Mouse (Mus musculus): Measurements from ENCODE around the gene Sox5. TPM values are rescaled to one million over a fixed set of nuclear protein-coding genes. Genes with fewer than 3 reads are reported as not detected.

Gene Sox5
- polyA plus RNA-seq, 1 experiment: 0.81 TPM

- H3K36me3 ChIP-seq (ENCODE audit: control insufficient read depth, insufficient read depth, low read length): no peaks in the 10 kb centered on the region
- WGBS: 86% methylated on average over 3 of the region's 3 CpGs
- no peak overlapping the region for H3K4me3 ChIP-seq (ENCODE audit: control insufficient read depth, insufficient read depth, low read length)
- no peak for TF ChIP-seq POLR2A (IDR thresholded peaks at IDR 0.05; ENCODE audit: control insufficient read depth, extremely low read depth, insufficient read depth, low read length, poor library complexity)
- no peak for TF ChIP-seq CTCF (IDR thresholded peaks at IDR 0.05; ENCODE audit: borderline replicate concordance, control insufficient read depth, extremely low read depth, insufficient read depth, low read length, poor library complexity)
- H3K27me3 ChIP-seq (ENCODE audit: control insufficient read depth, insufficient read depth, low read length): no peaks in the 10 kb centered on the region
- DNase-seq: no peak
- 0 out of 2 replicates have a peak, but pooled peaks cover 2% of the 10 kb centered on the region for H3K4me1 ChIP-seq (replicated peaks; ENCODE audit: control insufficient read depth, insufficient read depth, low read length)
- H3K27ac ChIP-seq (ENCODE audit: control insufficient read depth, insufficient read depth, low read length): no peak overlapping the region
These were observed 135.4 kb downstream of the Sox5 start for GRCm38 (mm10) chr6:144646331-144646730.

GRCm38 (mm10) chr6:144645796-144646195 is 136.0 kb downstream of the Sox5 start:
- Histone ChIP-seq H3K4me3 (ENCODE audit: control insufficient read depth, insufficient read depth, low read length) (no peak overlapping the region), H3K27ac (ENCODE audit: control insufficient read depth, insufficient read depth, low read length) (no peak overlapping the region), H3K4me1 (replicated peaks; ENCODE audit: control insufficient read depth, insufficient read depth, low read length) (0 out of 2 replicates have a peak, but pooled peaks cover 2% of the 10 kb centered on the region), H3K27me3 (ENCODE audit: control insufficient read depth, insufficient read depth, low read length) (no peaks in the 10 kb centered on the region), H3K36me3 (ENCODE audit: control insufficient read depth, insufficient read depth, low read length) (no peaks in the 10 kb centered on the region)
- DNase-seq: no peak
- WGBS: 95% methylated on average over 4 of the region's 4 CpGs
- TF ChIP-seq CTCF (IDR thresholded peaks at IDR 0.05; ENCODE audit: borderline replicate concordance, control insufficient read depth, extremely low read depth, insufficient read depth, low read length, poor library complexity) (no peak), POLR2A (IDR thresholded peaks at IDR 0.05; ENCODE audit: control insufficient read depth, extremely low read depth, insufficient read depth, low read length, poor library complexity) (no peak)

GRCm38 (mm10) chr6:144644711-144645110 is 137.1 kb downstream of the Sox5 start:
- WGBS: 87% methylated on average over 4 of the region's 4 CpGs
- Histone ChIP-seq H3K27me3 (ENCODE audit: control insufficient read depth, insufficient read depth, low read length) (no peaks in the 10 kb centered on the region), H3K27ac (ENCODE audit: control insufficient read depth, insufficient read depth, low read length) (no peak overlapping the region), H3K4me1 (replicated peaks; ENCODE audit: control insufficient read depth, insufficient read depth, low read length) (0 out of 2 replicates have a peak, but pooled peaks cover 2% of the 10 kb centered on the region), H3K36me3 (ENCODE audit: control insufficient read depth, insufficient read depth, low read length) (no peaks in the 10 kb centered on the region), H3K4me3 (ENCODE audit: control insufficient read depth, insufficient read depth, low read length) (no peak overlapping the region)
- TF ChIP-seq POLR2A (IDR thresholded peaks at IDR 0.05; ENCODE audit: control insufficient read depth, extremely low read depth, insufficient read depth, low read length, poor library complexity) (no peak), CTCF (IDR thresholded peaks at IDR 0.05; ENCODE audit: borderline replicate concordance, control insufficient read depth, extremely low read depth, insufficient read depth, low read length, poor library complexity) (peak; percentile 67; the same call in 1 of the 2 replicates)
- peak; percentile 53 for DNase-seq

DNA sequence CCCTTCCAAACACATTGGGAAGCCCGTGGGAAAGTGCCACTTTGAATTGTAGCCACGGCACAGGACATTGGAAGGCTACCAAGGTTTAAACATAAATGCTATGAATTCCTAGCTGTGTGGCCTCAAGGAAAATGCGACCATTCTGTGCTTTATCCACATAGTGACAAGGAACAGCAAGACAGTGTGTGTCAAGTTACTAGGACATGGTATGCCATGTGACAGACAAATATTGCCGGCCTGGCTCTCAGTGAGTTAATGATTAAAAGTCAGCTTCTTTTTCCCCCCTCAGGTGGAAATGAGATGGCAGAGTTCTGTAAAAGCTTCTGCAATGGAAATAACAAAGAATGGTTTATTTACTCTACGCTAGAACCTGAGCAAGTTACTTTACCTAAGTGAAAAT is 138.2 kb downstream of the Sox5 start:
- whole genome bisulfite sequencing: 97% methylated on average over 5 of the region's 5 CpGs
- Histone ChIP-seq H3K4me1 (replicated peaks; ENCODE audit: control insufficient read depth, insufficient read depth, low read length) (0 out of 2 replicates have a peak, but pooled peaks cover 2% of the 10 kb centered on the region), H3K27ac (ENCODE audit: control insufficient read depth, insufficient read depth, low read length) (no peak overlapping the region), H3K27me3 (ENCODE audit: control insufficient read depth, insufficient read depth, low read length) (no peaks in the 10 kb centered on the region), H3K36me3 (ENCODE audit: control insufficient read depth, insufficient read depth, low read length) (no peaks in the 10 kb centered on the region), H3K4me3 (ENCODE audit: control insufficient read depth, insufficient read depth, low read length) (no peak overlapping the region)
- DNase-seq: no peak
- TF ChIP-seq CTCF (IDR thresholded peaks at IDR 0.05; ENCODE audit: borderline replicate concordance, control insufficient read depth, extremely low read depth, insufficient read depth, low read length, poor library complexity): no peak
- no peak for TF ChIP-seq POLR2A (IDR thresholded peaks at IDR 0.05; ENCODE audit: control insufficient read depth, extremely low read depth, insufficient read depth, low read length, poor library complexity)

DNA sequence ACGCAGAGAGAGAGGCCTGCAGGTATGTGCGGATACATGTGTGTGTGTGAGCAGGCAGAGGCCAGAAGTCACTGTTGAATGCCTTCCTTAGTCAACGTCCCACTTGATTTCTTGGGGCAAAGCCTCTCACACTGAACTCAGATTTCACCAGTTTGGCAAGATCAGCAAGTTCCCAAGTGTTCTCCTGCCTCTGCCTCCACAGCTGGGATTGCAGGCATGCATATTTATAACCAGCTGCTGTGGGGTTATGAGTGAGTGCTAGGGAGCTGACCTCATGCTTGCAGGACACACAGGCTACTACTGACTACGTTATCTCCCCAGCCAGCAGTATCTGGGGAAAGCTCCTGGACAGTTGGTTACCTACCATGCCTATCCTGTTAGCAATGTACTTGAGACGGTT is 139.9 kb downstream of the Sox5 start:
- Histone ChIP-seq H3K27me3 (ENCODE audit: control insufficient read depth, insufficient read depth, low read length) (no peaks in the 10 kb centered on the region), H3K4me3 (ENCODE audit: control insufficient read depth, insufficient read depth, low read length) (no peak overlapping the region), H3K27ac (ENCODE audit: control insufficient read depth, insufficient read depth, low read length) (no peak overlapping the region), H3K36me3 (ENCODE audit: control insufficient read depth, insufficient read depth, low read length) (no peaks in the 10 kb centered on the region), H3K4me1 (replicated peaks; ENCODE audit: control insufficient read depth, insufficient read depth, low read length) (no peaks in the 10 kb centered on the region)
- TF ChIP-seq POLR2A (IDR thresholded peaks at IDR 0.05; ENCODE audit: control insufficient read depth, extremely low read depth, insufficient read depth, low read length, poor library complexity) (no peak), CTCF (IDR thresholded peaks at IDR 0.05; ENCODE audit: borderline replicate concordance, control insufficient read depth, extremely low read depth, insufficient read depth, low read length, poor library complexity) (no peak)
- 90% methylated on average over 5 of the region's 5 CpGs for WGBS
- DNase-seq: no peak

DNA sequence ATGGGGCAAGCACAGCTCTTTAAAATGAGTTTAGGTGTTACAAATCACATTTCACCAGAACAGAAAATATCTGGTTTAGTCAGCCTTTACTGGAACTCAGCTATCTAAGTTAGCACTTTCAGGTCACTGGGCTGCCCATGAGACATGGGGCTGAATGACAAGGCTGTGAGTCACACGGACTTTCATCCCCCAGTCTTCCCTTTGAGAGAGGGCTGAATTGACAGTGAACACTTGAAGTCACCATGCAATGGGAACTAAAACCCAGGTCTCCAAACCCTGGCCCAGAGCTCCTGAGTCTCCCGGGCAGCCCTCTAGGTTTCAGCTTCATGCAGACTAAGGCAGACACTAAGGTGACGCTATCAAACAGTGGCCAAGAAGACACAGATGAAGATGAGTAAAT is 141.2 kb downstream of the Sox5 start:
- H3K36me3 ChIP-seq (ENCODE audit: control insufficient read depth, insufficient read depth, low read length): no peaks in the 10 kb centered on the region
- no peak for TF ChIP-seq CTCF (IDR thresholded peaks at IDR 0.05; ENCODE audit: borderline replicate concordance, control insufficient read depth, extremely low read depth, insufficient read depth, low read length, poor library complexity)
- TF ChIP-seq POLR2A (IDR thresholded peaks at IDR 0.05; ENCODE audit: control insufficient read depth, extremely low read depth, insufficient read depth, low read length, poor library complexity): no peak
- H3K4me1 ChIP-seq (replicated peaks; ENCODE audit: control insufficient read depth, insufficient read depth, low read length): no peaks in the 10 kb centered on the region
- WGBS: 94% methylated on average over 3 of the region's 3 CpGs
- no peaks in the 10 kb centered on the region for H3K27me3 ChIP-seq (ENCODE audit: control insufficient read depth, insufficient read depth, low read length)
- H3K4me3 ChIP-seq (ENCODE audit: control insufficient read depth, insufficient read depth, low read length): no peak overlapping the region
- H3K27ac ChIP-seq (ENCODE audit: control insufficient read depth, insufficient read depth, low read length): no peak overlapping the region
- DNase-seq: no peak

DNA sequence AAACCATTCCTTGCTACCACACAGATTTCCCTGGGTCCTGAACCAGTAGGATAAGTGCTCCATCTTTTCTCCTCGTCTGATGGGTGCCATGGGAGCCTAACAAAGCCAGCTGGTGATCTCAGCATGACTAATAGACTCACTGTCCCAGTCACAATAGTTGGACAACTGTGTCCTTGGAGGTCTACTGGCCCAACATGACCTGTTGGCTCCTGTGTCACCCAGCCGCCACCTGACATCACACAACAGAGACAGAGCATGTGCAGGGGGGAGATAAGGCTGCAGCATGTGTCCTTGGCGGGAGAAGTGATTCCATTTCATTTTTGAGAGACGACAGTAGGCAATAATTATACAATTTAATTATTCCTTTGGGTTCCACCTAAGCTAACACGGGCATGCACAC is 143.2 kb downstream of the Sox5 start:
- WGBS: 91% methylated on average over 5 of the region's 5 CpGs
- no peak overlapping the region for H3K4me3 ChIP-seq (ENCODE audit: control insufficient read depth, insufficient read depth, low read length)
- H3K27me3 ChIP-seq (ENCODE audit: control insufficient read depth, insufficient read depth, low read length): no peaks in the 10 kb centered on the region
- H3K36me3 ChIP-seq (ENCODE audit: control insufficient read depth, insufficient read depth, low read length): no peaks in the 10 kb centered on the region
- no peak for DNase-seq
- no peaks in the 10 kb centered on the region for H3K4me1 ChIP-seq (replicated peaks; ENCODE audit: control insufficient read depth, insufficient read depth, low read length)
- no peak overlapping the region for H3K27ac ChIP-seq (ENCODE audit: control insufficient read depth, insufficient read depth, low read length)
- TF ChIP-seq POLR2A (IDR thresholded peaks at IDR 0.05; ENCODE audit: control insufficient read depth, extremely low read depth, insufficient read depth, low read length, poor library complexity) (no peak), CTCF (IDR thresholded peaks at IDR 0.05; ENCODE audit: borderline replicate concordance, control insufficient read depth, extremely low read depth, insufficient read depth, low read length, poor library complexity) (no peak)
